Mouse (Mus musculus) neural tube, embryonic 13.5 days (tissue): ENCODE data around the gene Kcnh5. TPM values are rescaled to one million over a fixed set of nuclear protein-coding genes. Genes with fewer than 3 reads are reported as not detected.

Experiments used
- ATAC-seq: fragments of 200-750 bp; cut with Nextera tagmentation; 2 replicates; pipeline ENCODE4 v1.8.0; 2017; ENCODE audit warnings: low read depth, mild to moderate bottlenecking, moderate TSS enrichment, moderate library complexity
- H3K27ac ChIP-seq: fragments of 300-500 bp; sonication (generic); replicated peaks from 2 replicates; pipeline ENCODE4 v1.5.1; 2015; ENCODE audit warnings: moderate library complexity, mild to moderate bottlenecking, inconsistent platforms
- H3K27me3 ChIP-seq: fragments of 300-500 bp; sonication (generic); 2 replicates; pipeline ENCODE4 v1.6.1; 2015; ENCODE audit warnings: mild to moderate bottlenecking, inconsistent platforms
- H3K36me3 ChIP-seq: fragments of 300-500 bp; sonication (generic); 2 replicates; pipeline ENCODE4 v1.6.1; 2015; ENCODE audit warnings: mild to moderate bottlenecking, inconsistent platforms
- H3K4me1 ChIP-seq: fragments of 300-500 bp; sonication (generic); replicated peaks from 2 replicates; pipeline ENCODE4 v1.6.1; 2015; ENCODE audit warnings: inconsistent platforms
- H3K4me2 ChIP-seq: fragments of 300-500 bp; sonication (generic); 2 replicates; pipeline ENCODE4 v1.6.1; 2015; ENCODE audit warnings: inconsistent platforms, mild to moderate bottlenecking, moderate library complexity
- H3K4me3 ChIP-seq: fragments of 300-500 bp; sonication (generic); 2 replicates; pipeline ENCODE4 v1.5.1; 2015; ENCODE audit warnings: mild to moderate bottlenecking, inconsistent platforms
- H3K9ac ChIP-seq: fragments of 300-500 bp; sonication (generic); 2 replicates; pipeline ENCODE4 v1.6.1; 2015; ENCODE audit warnings: moderate library complexity, mild to moderate bottlenecking, inconsistent platforms
- H3K9me3 ChIP-seq: fragments of 300-500 bp; sonication (generic); 2 replicates; pipeline ENCODE4 v1.6.1; 2016; ENCODE audit warnings: inconsistent platforms
- WGBS: fragments of 180-500 bp; shearing (Covaris S2); methylation state at CpG from one replicate; pipeline ENCODE4 v1.1.7; 2015; 5-methylcytosine and 5-hydroxymethylcytosine counted together
- polyA plus RNA-seq: library from polyadenylated mRNA; unstranded; fragments of >200 nt; fragmentation: Nextera tagmentation; extraction: Ambion mirVana; gene quantifications from 2 replicates; pipeline ENCODE4 v1.2.1, GENCODE M21; 2015

Kcnh5 gene
- polyA plus RNA-seq, 1 experiment from 2014 or later: 4.1 TPM

- H3K27me3 ChIP-seq: no peaks in the 10 kb centered on the region
These were observed 275.8 kb downstream of the Kcnh5 start for GRCm38 (mm10) chr12:74901331-74901730.

DNA sequence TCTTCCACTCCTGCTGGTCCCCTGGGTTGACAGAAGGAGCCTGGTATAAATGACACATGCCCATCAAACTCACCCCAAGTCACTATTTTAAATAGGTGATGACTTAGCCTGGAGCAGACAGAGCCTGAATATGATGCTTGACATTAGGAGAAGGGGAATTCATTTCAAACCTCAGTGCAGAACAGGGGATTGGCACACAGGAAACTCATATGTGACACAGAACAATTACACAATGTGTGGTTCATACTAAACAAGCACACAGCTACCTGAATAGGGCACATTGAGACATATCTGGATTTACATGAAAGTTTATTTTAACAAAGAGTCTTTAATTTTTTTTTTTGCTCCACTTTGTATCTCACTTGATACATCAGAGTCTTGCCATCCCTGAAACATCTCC is 276.4 kb downstream of the Kcnh5 start:
- ATAC-seq: no peak

More at GRCm38 (mm10) chr12:74901331-74901730, 275.8 kb downstream of the Kcnh5 start:
- no peaks in the 10 kb centered on the region for H3K36me3 ChIP-seq
- H3K27ac ChIP-seq: no peak overlapping the region
- no peak overlapping the region for H3K4me3 ChIP-seq
- H3K4me2 ChIP-seq: no peak overlapping the region
- ATAC-seq: no peak
- no peak overlapping the region for H3K9ac ChIP-seq
- no peaks in the 10 kb centered on the region for H3K9me3 ChIP-seq
- WGBS: 84% methylated on average over 6 of the region's 6 CpGs
- no peaks in the 10 kb centered on the region for H3K4me1 ChIP-seq

GRCm38 (mm10) chr12:74899055-74899454 is 278.1 kb downstream of the Kcnh5 start:
- Histone ChIP-seq H3K36me3 (no peaks in the 10 kb centered on the region), H3K27ac (no peak overlapping the region), H3K4me3 (no peak overlapping the region), H3K27me3 (no peaks in the 10 kb centered on the region), H3K9ac (no peak overlapping the region), H3K4me1 (no peaks in the 10 kb centered on the region), H3K9me3 (no peaks in the 10 kb centered on the region), H3K4me2 (no peak overlapping the region)
- no peak for ATAC-seq
- WGBS: 95% methylated on average over 4 of the region's 4 CpGs

More for the DNA sequence above, 276.4 kb downstream of the Kcnh5 start:
- no peak overlapping the region for H3K4me2 ChIP-seq
- no peak overlapping the region for H3K9ac ChIP-seq
- H3K9me3 ChIP-seq: no peaks in the 10 kb centered on the region
- no peak overlapping the region for H3K27ac ChIP-seq
- H3K4me3 ChIP-seq: no peak overlapping the region
- H3K4me1 ChIP-seq: no peaks in the 10 kb centered on the region
- H3K27me3 ChIP-seq: no peaks in the 10 kb centered on the region
- no peaks in the 10 kb centered on the region for H3K36me3 ChIP-seq

DNA sequence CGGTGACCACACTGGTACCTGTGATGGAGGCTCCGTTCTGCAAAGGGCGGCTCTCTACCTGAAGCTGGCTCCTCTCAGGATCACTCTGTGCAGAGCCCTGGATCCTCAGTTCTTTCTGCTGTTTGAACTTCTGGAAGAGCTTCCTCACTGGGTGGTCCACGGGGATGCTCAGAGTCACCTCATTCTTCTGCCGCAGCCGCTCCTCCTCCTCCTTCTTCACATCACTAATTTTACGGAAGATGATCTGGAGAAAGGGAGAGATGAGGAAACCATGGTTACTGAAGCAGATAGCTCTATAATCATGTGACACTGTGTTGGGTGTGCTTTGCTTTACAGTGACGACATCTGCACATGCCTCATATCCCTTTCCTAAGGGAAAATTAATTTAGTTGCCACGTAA is 278.9 kb downstream of the Kcnh5 start:
- H3K9ac ChIP-seq: no peak overlapping the region
- no peak for ATAC-seq
- H3K4me2 ChIP-seq: no peak overlapping the region
- no peak overlapping the region for H3K4me3 ChIP-seq
- H3K27me3 ChIP-seq: no peaks in the 10 kb centered on the region
- H3K36me3 ChIP-seq: no peaks in the 10 kb centered on the region
- H3K27ac ChIP-seq: no peak overlapping the region
- 93% methylated on average over 9 of the region's 9 CpGs for WGBS
- no peaks in the 10 kb centered on the region for H3K4me1 ChIP-seq
- H3K9me3 ChIP-seq: no peaks in the 10 kb centered on the region

DNA sequence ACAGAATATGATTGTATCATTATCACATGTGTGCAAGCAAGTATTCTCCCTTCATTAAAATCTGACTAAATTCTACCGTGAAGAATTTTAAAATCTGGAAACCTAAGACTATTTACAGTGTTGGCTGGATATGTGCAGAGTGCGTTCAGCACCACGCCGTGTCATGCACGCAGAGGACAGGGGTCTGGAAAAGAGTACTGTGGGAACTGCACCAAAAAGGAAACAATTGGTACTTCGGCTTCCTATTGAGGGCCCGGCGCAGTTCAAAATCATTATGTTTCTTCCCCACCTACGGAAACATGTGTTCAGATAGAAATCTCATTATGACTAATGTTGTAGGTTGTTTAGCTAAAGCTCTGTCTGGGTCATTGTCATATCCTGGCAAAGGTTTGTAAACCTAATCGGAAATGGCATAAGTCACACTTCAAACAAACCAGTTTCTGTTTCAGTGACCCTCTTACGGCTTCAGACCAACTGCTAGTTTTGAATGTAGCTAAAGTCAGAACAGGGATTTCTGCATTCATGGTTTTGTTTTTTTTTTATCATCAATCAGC is 282.2 kb downstream of the Kcnh5 start:
- Histone ChIP-seq H3K27me3 (no peaks in the 10 kb centered on the region), H3K4me3 (no peak overlapping the region), H3K4me2 (no peak overlapping the region), H3K9me3 (no peaks in the 10 kb centered on the region), H3K9ac (no peak overlapping the region), H3K36me3 (no peaks in the 10 kb centered on the region), H3K27ac (no peak overlapping the region), H3K4me1 (peaks cover 4% of the 10 kb centered on the region; the same call in 1 of the 2 replicates)
- 89% methylated on average over 11 of the region's 11 CpGs for WGBS
- no peak for ATAC-seq

DNA sequence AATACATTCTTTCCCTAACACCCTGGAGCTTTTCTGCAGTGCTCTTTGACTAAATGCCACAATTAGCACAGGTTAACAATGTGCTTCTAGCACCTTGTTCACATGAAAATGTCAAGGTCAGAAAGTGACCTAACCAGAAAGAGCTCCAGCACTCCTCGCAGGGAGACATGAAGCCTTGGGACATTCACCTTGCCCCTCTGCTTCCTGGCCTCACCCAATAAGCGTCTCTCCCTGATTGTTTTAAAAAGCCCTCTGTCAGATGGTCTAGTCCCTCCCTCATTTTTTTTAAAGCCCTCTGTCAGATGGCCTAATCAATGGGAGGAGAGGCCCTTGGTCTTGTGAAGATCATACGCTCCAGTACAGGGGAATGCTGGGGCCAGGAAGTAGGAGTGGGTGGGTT is 287.7 kb downstream of the Kcnh5 start:
- WGBS: 71% methylated on average over 3 of the region's 3 CpGs
- Histone ChIP-seq H3K4me3 (no peak overlapping the region), H3K27ac (no peak overlapping the region), H3K36me3 (no peaks in the 10 kb centered on the region), H3K27me3 (no peaks in the 10 kb centered on the region), H3K9ac (no peak overlapping the region), H3K9me3 (no peaks in the 10 kb centered on the region), H3K4me1 (peaks cover 4% of the 10 kb centered on the region; the same call in 1 of the 2 replicates), H3K4me2 (no peak overlapping the region)
- ATAC-seq: no peak

GRCm38 (mm10) chr12:74887064-74887463 is 290.1 kb downstream of the Kcnh5 start:
- Histone ChIP-seq H3K36me3 (no peaks in the 10 kb centered on the region), H3K4me3 (no peak overlapping the region), H3K4me1 (no peaks in the 10 kb centered on the region), H3K4me2 (no peak overlapping the region), H3K9ac (no peak overlapping the region), H3K27me3 (no peaks in the 10 kb centered on the region), H3K9me3 (no peaks in the 10 kb centered on the region), H3K27ac (no peak overlapping the region)
- no peak for ATAC-seq
- WGBS: 94% methylated on average over 1 of the region's 1 CpGs

DNA sequence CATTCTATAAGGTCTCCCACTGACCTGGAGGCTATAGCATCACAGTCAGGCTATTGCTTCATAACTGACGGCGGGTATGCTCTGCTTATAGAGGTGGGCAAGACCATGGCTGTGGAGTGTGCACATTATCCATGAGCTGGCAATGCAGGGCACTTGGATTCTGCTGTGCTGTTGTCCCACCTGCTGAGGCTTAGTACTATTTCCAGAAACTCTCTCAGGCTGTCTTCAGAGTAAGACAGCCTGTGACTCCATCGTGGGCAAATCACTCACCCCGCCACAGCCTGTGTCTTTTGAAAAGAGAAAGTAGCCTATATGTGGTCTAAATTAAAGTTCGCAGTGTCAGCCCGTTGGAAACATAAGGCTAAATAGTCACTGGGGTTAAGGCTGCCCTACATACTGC is 295.8 kb downstream of the Kcnh5 start:
- H3K27me3 ChIP-seq: no peaks in the 10 kb centered on the region
- H3K9ac ChIP-seq: no peak overlapping the region
- H3K36me3 ChIP-seq: no peaks in the 10 kb centered on the region
- WGBS: 84% methylated on average over 6 of the region's 6 CpGs
- no peak for ATAC-seq
- H3K27ac ChIP-seq: no peak overlapping the region
- no peaks in the 10 kb centered on the region for H3K4me1 ChIP-seq
- H3K9me3 ChIP-seq: no peaks in the 10 kb centered on the region
- no peak overlapping the region for H3K4me3 ChIP-seq
- no peak overlapping the region for H3K4me2 ChIP-seq

DNA sequence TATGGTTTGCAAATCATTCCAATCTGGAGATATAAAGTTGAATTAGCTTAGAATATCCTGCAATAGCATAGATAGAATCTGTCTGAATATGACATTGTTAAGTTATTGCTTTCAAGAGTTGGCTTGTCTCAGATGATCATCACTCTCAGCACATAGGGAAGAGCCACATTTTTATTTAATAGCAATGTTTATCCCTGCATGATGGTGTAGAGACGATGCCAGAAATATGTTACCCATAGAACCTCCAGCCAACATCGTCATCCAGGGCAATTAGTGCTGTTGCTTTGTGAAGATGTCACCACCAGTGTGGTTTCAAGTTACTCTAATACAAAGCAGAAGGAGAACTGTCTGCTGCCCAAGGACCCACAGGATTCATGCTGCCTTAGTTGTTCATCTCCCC is 321.5 kb downstream of the Kcnh5 start:
- 67% methylated on average over 2 of the region's 2 CpGs for WGBS
- Histone ChIP-seq H3K27me3 (no peaks in the 10 kb centered on the region), H3K36me3 (no peaks in the 10 kb centered on the region), H3K27ac (no peak overlapping the region), H3K4me2 (no peak overlapping the region), H3K4me3 (no peak overlapping the region), H3K9ac (no peak overlapping the region), H3K4me1 (0 out of 2 replicates have a peak, but pooled peaks cover 1% of the 10 kb centered on the region), H3K9me3 (no peaks in the 10 kb centered on the region)
- no peak for ATAC-seq

GRCm38 (mm10) chr12:74854263-74854662 is 322.9 kb downstream of the Kcnh5 start:
- Histone ChIP-seq H3K4me1 (0 out of 2 replicates have a peak, but pooled peaks cover 7% of the 10 kb centered on the region), H3K9ac (no peak overlapping the region), H3K4me2 (no peak overlapping the region), H3K9me3 (no peaks in the 10 kb centered on the region), H3K36me3 (no peaks in the 10 kb centered on the region), H3K4me3 (no peak overlapping the region), H3K27me3 (no peaks in the 10 kb centered on the region), H3K27ac (no peak overlapping the region)
- ATAC-seq: no peak
- 86% methylated on average over 1 of the region's 1 CpGs for WGBS

GRCm38 (mm10) chr12:74850323-74850722 is 326.8 kb downstream of the Kcnh5 start:
- Histone ChIP-seq H3K4me2 (no peak overlapping the region), H3K36me3 (no peaks in the 10 kb centered on the region), H3K27ac (no peak overlapping the region), H3K27me3 (no peaks in the 10 kb centered on the region), H3K4me3 (no peak overlapping the region), H3K9ac (no peak overlapping the region), H3K9me3 (no peaks in the 10 kb centered on the region), H3K4me1 (0 out of 2 replicates have a peak, but pooled peaks cover 7% of the 10 kb centered on the region)
- ATAC-seq: no peak
- 40% methylated on average over 2 of the region's 2 CpGs for WGBS

- no peak for ATAC-seq
- Histone ChIP-seq H3K9ac (no peak overlapping the region), H3K27ac (no peak overlapping the region), H3K4me1 (0 out of 2 replicates have a peak, but pooled peaks cover 7% of the 10 kb centered on the region), H3K4me3 (no peak overlapping the region), H3K36me3 (no peaks in the 10 kb centered on the region), H3K27me3 (no peaks in the 10 kb centered on the region), H3K4me2 (no peak overlapping the region), H3K9me3 (no peaks in the 10 kb centered on the region)
- 88% methylated on average over 4 of the region's 4 CpGs for WGBS
These were observed 327.2 kb downstream of the Kcnh5 start for GRCm38 (mm10) chr12:74849912-74850311.
